Mouse (Mus musculus) CH12.LX (cell line): ENCODE measurements at regions not wholly inside any gene's neighbourhood (a gene's known extent, or its start where the extent isn't known, plus 50 kb on each side); places are given as distances from the start of the nearest gene placed in this dataset.
A peak's percentile ranks its signal among the peaks of the same experiment; 100 is the strongest.

Experiments
- CHD1 ChIP-seq: IDR thresholded peaks from 2 replicates; pipeline ENCODE4 v1.6.1; 2012; ENCODE audit warnings: low read depth, low read length, improper control_type of control experiment, inconsistent platforms
- POLR2A ChIP-seq: IDR thresholded peaks from 2 replicates; pipeline ENCODE4 v1.6.1; 2011; ENCODE audit warnings: low read depth, mild to moderate bottlenecking, improper control_type of control experiment, low read length
- POLR2AphosphoS2 ChIP-seq: IDR thresholded peaks from 2 replicates; pipeline ENCODE4 v1.6.1; 2011; ENCODE audit warnings: low read depth, low read length, improper control_type of control experiment
- TBP ChIP-seq: conservative IDR thresholded peaks from 2 replicates; pipeline ENCODE4 v1.6.1; 2011; ENCODE audit warnings: low read depth, low read length, improper control_type of control experiment
- ZNF384 ChIP-seq: IDR thresholded peaks from 2 replicates; pipeline ENCODE4 v1.6.1; 2012; ENCODE audit warnings: low read depth, low read length, improper control_type of control experiment, inconsistent platforms

DNA sequence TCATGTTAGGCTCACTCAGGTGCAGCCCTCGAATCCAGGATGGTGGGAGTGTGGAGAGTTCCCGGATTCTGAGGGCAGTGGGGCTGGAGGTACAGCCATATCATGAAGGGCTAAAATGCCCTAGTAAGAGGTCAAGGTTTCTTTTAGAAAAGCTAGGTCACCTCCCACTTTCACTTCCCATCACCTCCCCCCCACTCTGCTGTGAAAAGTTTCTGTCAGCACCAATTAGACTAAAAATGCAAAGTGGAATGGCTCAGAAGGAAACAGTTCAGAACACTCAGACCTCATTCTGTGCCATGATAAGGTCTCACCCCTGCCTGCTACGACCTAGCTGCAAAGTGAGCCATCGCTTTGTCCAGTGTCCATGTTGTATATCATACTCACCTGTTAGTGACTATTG lies 448.7 kb upstream of the Hs6st1 start:
- no peak for TF ChIP-seq POLR2AphosphoS2
- no peak for TF ChIP-seq CHD1
- peak; percentile 49 for TF ChIP-seq POLR2A
- TF ChIP-seq ZNF384: no peak
- TF ChIP-seq TBP: 0 out of 2 replicates have a peak, but pooled peaks have one; percentile 37
